21 mouse cellular contexts compared by ENCODE assay signal in the genomic region with DNA sequence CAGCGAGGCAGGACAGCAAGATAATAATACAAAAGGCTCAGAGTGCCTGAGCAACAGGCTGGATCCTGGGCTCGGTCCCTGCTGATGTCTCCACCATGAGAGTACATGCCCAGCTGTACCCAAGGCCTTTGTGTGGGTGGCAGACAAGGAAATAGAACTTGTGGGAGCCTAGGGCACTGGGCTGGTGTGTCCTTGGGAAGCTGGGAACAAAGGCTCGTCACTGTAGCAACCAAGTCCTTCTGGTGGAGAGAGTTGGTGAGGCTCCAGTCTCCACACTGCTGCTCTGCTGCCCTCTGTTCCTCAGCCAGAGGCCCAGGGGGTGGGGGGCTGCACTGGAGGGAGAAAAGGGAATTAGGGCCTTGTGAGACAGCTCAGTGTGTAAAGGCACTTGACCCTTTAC.
DNase-seq lines count a peak whose midpoint lies in the region; ATAC-seq and TF ChIP-seq lines count a peak whose summit lies in the region.
"Had no signal": no experiment of that assay in that cellular context is flagged by ENCODE, and none has a peak within 500 bp of the region (broad histone marks: within the 10 kb centered on the region; RNA-seq: fewer than 3 reads in every experiment).

No protein-coding gene starts in this region.

- no peaks in the 10 kb centered on the region for H3K36me3 ChIP-seq in hindbrain, embryonic 16.5 days (ENCODE audit: control insufficient read depth, insufficient read depth, low read length)
- H3K36me3 ChIP-seq: embryonic facial prominence, embryonic 15.5 days had no signal

- no peak overlapping the region for H3K4me2 ChIP-seq in hindbrain, embryonic 16.5 days (ENCODE audit: low read length)
- H3K4me2 ChIP-seq: embryonic facial prominence, embryonic 15.5 days; heart, embryonic 11.5 days had no signal

- DNase-seq in adrenal gland, adult (ENCODE audit: inconsistent age in 2 of 2, low spot score in 1 of 2), result peak; percentile 40 to 47
- DNase-seq in adrenal gland, adult 8-10 months, result no peak
- no peak for DNase-seq in layer of hippocampus, adult 2 months (ENCODE audit: low spot score in 2 of 2)
- DNase-seq in layer of hippocampus, adult 9-11 months, result no peak
- peak; percentile 27 for DNase-seq in adrenal gland, postnatal 14 days
- no peak for DNase-seq in cerebellum, postnatal 36 days
- no peak for DNase-seq in adipocyte (ENCODE audit: low spot score)
- DNase-seq: cerebellum, adult 11-12 months; cerebellum, postnatal 14 days; heart, postnatal 10 days; kidney, adult 2 months; kidney, postnatal 14 days; left cerebral cortex, postnatal 4 days; liver; lung, postnatal 14 days; thymus, postnatal 4 days had no signal

- peak; percentile 67 for ATAC-seq in hindbrain, embryonic 16.5 days

- H3K4me3 ChIP-seq in layer of hippocampus, adult 2 months, result no peak overlapping the region
- no peak overlapping the region for H3K4me3 ChIP-seq in hindbrain, embryonic 16.5 days (ENCODE audit: low read length)
- H3K4me3 ChIP-seq: embryonic facial prominence, embryonic 15.5 days; left cerebral cortex, adult 2 months; megakaryocyte, embryonic 14.5 days had no signal

- TF ChIP-seq CTCF in layer of hippocampus, adult 2 months (conservative IDR thresholded peaks at IDR 0.05), result no peak

- no peak overlapping the region for H3K9ac ChIP-seq in hindbrain, embryonic 16.5 days (ENCODE audit: low read depth, low read length)
- H3K9ac ChIP-seq: embryonic facial prominence, embryonic 15.5 days had no signal

- H3K9me3 ChIP-seq in hindbrain, embryonic 16.5 days (ENCODE audit: control insufficient read depth, low read length), result peaks cover 4% of the 10 kb centered on the region
- H3K9me3 ChIP-seq: embryonic facial prominence, embryonic 15.5 days had no signal

- H3K27me3 ChIP-seq in hindbrain, embryonic 16.5 days (replicated peaks; ENCODE audit: control insufficient read depth, insufficient read depth, low read length), result no peaks in the 10 kb centered on the region
- H3K27me3 ChIP-seq: embryonic facial prominence, embryonic 15.5 days had no signal

- peaks cover 15% of the 10 kb centered on the region for H3K4me1 ChIP-seq in hindbrain, embryonic 16.5 days (ENCODE audit: control insufficient read depth, insufficient read depth, low read depth, low read length)
- H3K4me1 ChIP-seq: embryonic facial prominence, embryonic 15.5 days; megakaryocyte, embryonic 14.5 days had no signal

- 70% methylated on average over 3 of the region's 3 CpGs for WGBS in hindbrain, embryonic 16.5 days

- H3K27ac ChIP-seq in layer of hippocampus, adult 2 months, result peak overlapping the region; percentile 46; the same call in 1 of the 2 replicates
- H3K27ac ChIP-seq in hindbrain, embryonic 16.5 days (ENCODE audit: low read depth, low read length), result peak overlapping the region; percentile 23; the same call in 1 of the 2 replicates
- H3K27ac ChIP-seq: embryonic facial prominence, embryonic 15.5 days; left cerebral cortex, adult 2 months had no signal

Comparison
In these comparisons a context has a peak if more than half of its experiments do, and no peak if none do; other contexts are left out.
1. DNase-seq: peak in adrenal gland, adult (2 of 2) and adrenal gland, postnatal 14 days (single experiment); none in adrenal gland, adult 8-10 months (single experiment), layer of hippocampus, adult 2 months (0 of 2), layer of hippocampus, adult 9-11 months (single experiment), cerebellum, postnatal 36 days (0 of 2) and adipocyte (single experiment).